Mouse (Mus musculus): Measurements from ENCODE around the gene Fbxo24.

Gene Fbxo24

GRCm38 (mm10) chr5:137628498-137629305, at the start of gene Fbxo24, which contains the start of the genes Lrch4 and Gm20605:
Fbxo24 (minus strand) TSS chr5:137629002.
Lrch4 (plus strand) TSS chr5:137629121.
Gm20605 (plus strand) TSS chr5:137629175.
- in situ Hi-C loops (cut with MboI; ENCODE audit: low sequenced_read_pairs): no loop called here

GRCm38 (mm10) chr5:137677859-137678258, 49.1 kb upstream of the Fbxo24 start:
- in situ Hi-C loops (cut with MboI; ENCODE audit: low sequenced_read_pairs): no loop called here

GRCm38 (mm10) chr5:137674786-137675185, 46.0 kb upstream of the Fbxo24 start:
- in situ Hi-C loops (cut with MboI; ENCODE audit: low sequenced_read_pairs): no loop called here

DNA sequence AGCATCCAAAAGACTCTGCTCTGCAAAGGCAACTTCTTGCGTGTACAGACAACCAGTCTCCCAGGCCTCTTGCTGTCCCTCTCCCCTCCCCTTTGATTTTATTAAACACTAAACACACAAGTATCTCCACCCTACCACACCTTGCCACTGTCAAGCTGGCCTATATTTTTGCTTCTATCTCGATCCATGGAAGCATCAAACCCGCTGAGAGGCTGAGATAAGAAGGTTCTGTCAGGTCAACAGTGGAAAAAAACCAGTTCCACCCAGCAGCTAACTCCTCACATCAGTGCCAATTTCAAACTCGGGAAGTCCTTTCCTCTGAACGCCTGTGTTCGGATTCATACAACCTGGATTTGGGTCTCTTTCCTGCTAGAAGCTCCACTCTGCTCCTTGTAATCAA, 44.2 kb upstream of the Fbxo24 start:
- in situ Hi-C loops (cut with MboI; ENCODE audit: low sequenced_read_pairs): no loop called here

- in situ Hi-C loops (cut with MboI; ENCODE audit: low sequenced_read_pairs): no loop called here
Measured at GRCm38 (mm10) chr5:137672361-137672760, 43.6 kb upstream of the Fbxo24 start.

DNA sequence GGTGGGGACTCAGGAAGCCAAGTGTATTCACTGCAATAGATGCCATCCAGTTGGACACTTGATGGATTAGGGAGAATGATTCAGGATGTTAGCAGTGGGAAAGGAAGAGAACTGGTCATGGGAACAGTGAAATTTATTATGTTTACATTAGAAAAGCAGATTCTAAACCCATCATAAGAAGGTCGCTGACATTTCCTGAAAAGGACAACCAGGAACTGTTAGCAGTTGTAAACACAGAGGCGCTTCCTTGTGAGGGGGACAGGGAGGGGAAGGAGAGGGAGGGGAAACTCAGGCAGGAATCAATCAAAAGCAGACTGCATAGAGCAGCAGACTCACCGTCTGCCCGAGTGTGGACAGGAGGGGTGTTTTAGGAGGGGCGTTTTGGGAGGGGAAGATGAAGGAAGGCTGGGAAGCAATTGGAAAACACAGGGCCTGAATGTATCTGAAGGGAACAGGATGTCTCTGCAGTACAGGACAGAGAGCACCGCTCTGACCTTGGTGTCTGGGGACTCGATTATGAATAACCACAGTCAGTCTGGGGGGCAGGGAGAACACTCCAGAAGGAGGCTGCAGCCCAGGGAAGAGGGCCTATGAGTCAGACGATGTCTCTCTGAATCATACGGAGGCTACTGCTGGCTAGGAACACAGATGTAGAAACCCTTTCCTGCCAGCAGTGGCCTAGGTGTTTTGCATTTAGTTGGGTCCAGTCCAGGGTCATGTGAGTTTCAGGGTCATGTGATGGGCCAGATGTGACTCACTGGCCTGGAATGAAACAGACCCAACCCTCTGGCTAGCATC, 42.8 kb upstream of the Fbxo24 start:
- in situ Hi-C loops (cut with MboI; ENCODE audit: low sequenced_read_pairs): no loop called here

DNA sequence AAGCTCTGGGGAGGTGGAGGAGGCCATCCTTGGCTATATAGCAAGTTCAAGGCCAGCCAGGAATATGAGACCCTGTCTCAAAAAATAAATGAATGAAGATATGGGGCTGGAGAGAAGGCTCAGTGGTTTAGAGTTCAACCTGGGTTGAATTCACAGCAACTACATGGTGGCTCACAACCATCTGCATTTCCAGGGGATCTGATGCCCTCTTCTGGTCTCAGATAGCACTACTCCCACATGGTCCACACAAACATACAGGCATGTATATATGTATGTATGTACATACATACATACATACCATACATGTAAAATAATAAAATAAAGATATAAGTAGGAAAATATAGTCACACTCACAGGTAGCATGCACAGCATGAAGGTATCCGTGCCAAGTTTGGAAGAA, 41.4 kb upstream of the Fbxo24 start:
- in situ Hi-C loops (cut with MboI; ENCODE audit: low sequenced_read_pairs): no loop called here

DNA sequence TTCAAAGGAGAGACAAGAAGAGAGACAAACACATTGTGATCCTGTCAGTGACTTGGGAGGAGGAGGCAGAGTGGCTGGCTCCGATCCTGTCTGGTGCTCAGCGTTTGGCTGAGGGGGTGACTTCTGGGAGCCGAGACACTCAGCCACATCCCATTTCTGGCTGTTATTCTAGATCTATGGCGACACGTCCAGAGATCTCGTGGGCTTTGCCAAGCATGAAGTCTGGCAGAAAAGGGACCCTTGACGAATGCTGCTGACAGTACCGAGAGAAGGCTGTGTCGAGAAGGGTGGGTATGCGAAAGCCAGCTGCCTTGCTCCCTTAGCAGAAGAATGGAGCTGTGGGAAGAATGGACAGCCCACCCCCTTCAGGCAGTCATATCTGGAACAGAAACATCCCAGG, 40.2 kb upstream of the Fbxo24 start:
- in situ Hi-C loops (cut with MboI; ENCODE audit: low sequenced_read_pairs): no loop called here

- in situ Hi-C loops (cut with MboI; ENCODE audit: low sequenced_read_pairs): loop anchor here (5.0 kb wide), 1 partner anchor 99 kb away; no protein-coding TSS in a partner anchor
Measured at GRCm38 (mm10) chr5:137663057-137663456, 34.3 kb upstream of the Fbxo24 start.

GRCm38 (mm10) chr5:137660064-137660688, 31.4 kb upstream of the Fbxo24 start:
- in situ Hi-C loops (cut with MboI; ENCODE audit: low sequenced_read_pairs): loop anchor here (5.0 kb wide), 1 partner anchor 102 kb away; no protein-coding TSS in a partner anchor

- in situ Hi-C loops (cut with MboI; ENCODE audit: low sequenced_read_pairs): no loop called here
Measured at GRCm38 (mm10) chr5:137656977-137657376, 28.2 kb upstream of the Fbxo24 start.

- in situ Hi-C loops (cut with MboI; ENCODE audit: low sequenced_read_pairs): no loop called here
Measured at GRCm38 (mm10) chr5:137654746-137655145, 25.9 kb upstream of the Fbxo24 start.

- in situ Hi-C loops (cut with MboI; ENCODE audit: low sequenced_read_pairs): no loop called here
Measured at GRCm38 (mm10) chr5:137653366-137653765, 24.6 kb upstream of the Fbxo24 start.

DNA sequence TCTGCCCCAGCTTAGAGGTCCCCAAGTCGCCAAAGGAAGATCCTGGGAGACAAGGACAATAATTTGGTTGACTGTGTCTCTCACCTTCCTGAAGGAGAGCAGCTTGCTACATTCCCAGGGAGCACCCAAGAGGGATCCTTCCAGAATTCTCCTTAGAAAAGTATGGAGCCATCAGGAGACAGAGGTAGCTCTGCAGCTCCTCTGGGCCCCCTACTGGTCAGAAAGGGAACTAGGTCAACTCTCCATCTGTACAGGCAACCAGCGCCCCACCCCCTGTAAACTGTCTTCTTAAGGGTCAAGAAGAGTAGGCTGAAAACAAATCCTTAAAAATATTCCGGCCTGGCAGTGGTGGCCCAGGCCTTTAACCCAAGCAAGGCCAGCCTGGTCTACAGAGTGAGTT, 23.7 kb upstream of the Fbxo24 start:
- in situ Hi-C loops (cut with MboI; ENCODE audit: low sequenced_read_pairs): no loop called here

- in situ Hi-C loops (cut with MboI; ENCODE audit: low sequenced_read_pairs): no loop called here
Measured at GRCm38 (mm10) chr5:137649669-137650571, 21.1 kb upstream of the Fbxo24 start.

DNA sequence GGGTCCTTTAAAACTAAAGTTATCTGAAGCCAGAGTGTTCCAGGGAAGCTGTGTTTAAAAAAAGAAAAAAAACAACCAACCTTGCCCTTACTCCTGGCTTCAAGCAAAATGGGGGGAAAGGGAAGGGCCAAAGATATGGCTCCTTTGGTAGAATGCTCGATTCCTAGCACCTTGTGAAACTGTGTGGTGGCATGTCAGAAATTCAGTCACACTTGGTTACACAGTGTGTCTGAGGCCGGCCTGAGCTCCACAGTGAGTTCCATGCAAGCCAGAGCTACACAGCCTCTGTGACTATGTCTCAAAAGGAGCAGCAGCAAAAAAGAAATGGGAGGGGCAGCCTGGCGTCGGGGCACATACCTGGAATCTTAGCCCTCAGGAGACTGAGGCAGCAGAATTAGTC, 20.4 kb upstream of the Fbxo24 start:
- in situ Hi-C loops (cut with MboI; ENCODE audit: low sequenced_read_pairs): no loop called here

DNA sequence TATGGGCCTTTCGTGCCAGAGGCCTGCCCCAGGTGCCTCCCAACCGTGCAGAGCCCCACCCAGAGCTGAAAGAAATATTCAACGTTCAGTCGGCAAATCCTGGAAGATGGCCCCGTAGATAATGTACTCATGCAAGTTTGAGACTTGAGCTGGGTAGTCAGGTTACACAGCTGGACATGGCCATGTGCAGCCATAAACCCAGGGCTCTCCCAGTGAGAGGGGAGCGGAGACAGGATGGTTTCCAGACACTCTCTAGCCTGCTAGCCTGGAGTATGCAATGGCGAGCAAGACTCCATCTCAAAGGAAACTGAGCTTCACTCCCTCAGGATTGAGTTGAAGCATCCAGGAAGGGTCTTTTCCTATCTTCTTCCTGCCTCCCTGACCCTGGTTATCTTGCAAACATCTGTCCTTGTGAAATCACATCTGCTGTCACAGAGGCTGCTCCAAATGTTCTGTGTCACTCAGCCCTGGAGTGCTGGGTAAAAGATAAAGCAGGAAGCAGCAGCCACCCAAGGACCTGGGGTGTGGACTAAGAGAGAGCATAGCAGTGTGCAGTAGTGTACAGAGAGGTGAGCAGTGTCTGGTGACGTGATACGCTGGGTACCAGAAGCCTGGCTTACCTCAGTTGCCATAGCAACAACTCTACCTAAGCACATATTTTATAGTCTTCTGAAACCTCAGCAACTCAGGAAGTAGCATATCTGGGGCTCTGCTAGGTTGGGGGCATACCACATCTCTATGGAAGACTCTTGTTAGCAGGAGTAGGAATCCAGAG, 19.2 kb upstream of the Fbxo24 start:
- in situ Hi-C loops (cut with MboI; ENCODE audit: low sequenced_read_pairs): no loop called here

DNA sequence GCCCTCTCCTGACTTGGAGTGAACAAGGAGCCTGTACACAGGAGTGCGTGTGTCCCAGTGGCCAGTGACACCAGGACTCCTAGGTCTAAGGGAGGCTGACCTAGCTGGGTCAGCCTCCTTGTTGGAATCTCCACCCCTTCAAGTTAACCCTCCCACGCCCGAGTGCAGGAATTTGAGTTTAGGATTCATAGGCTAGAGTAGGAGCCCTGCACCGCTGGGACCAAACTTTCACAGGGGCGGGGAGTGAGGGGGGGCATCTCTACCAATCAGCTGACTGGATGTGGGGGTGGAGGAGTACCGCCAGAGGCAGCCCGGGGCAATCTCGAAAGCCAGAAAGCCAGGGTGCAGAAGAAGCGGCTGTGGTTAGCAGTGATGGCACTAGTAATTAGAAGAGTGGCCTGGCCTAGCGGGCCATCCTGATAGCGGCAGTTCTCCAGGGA, 16.9 kb upstream of the Fbxo24 start, which contains the start of gene Irs3:
Irs3 (minus strand) TSS at position 63 of the 440 bp plus-strand sequence.
- in situ Hi-C loops (cut with MboI; ENCODE audit: low sequenced_read_pairs): no loop called here

- in situ Hi-C loops (cut with MboI; ENCODE audit: low sequenced_read_pairs): no loop called here
Measured at GRCm38 (mm10) chr5:137645091-137645651, 16.4 kb upstream of the Fbxo24 start.
